Mouse (Mus musculus) kidney, postnatal 0 days (tissue): Measurements from ENCODE around the gene Mocs1. TPM values are rescaled to one million over a fixed set of nuclear protein-coding genes. Genes with fewer than 3 reads are reported as not detected.

Source experiments
- ATAC-seq: fragments of 200-750 bp; cut with Nextera tagmentation; replicated peaks from 2 replicates; pipeline ENCODE4 v1.8.0; 2017; ENCODE audit warnings: low read depth, moderate number of reproducible peaks, moderate TSS enrichment, moderate library complexity; ENCODE audit not compliant: low FRiP score
- DNase-seq: peaks from one replicate; pipeline ENCODE4 v3.0.0-alpha.2; 2016; ENCODE audit warnings: low spot score
- H3K27ac ChIP-seq: fragments of 300-500 bp; sonication (generic); 2 replicates; pipeline ENCODE4 v1.5.1; 2014; ENCODE audit warnings: mild to moderate bottlenecking
- H3K27me3 ChIP-seq: fragments of 300-500 bp; sonication (generic); 2 replicates; pipeline ENCODE4 v1.6.1; 2014; ENCODE audit warnings: low read length, mixed read lengths; ENCODE audit not compliant: insufficient read depth
- H3K36me3 ChIP-seq: fragments of 300-500 bp; sonication (generic); 2 replicates; pipeline ENCODE4 v1.6.1; 2014; ENCODE audit warnings: low read length, mixed read lengths; ENCODE audit not compliant: insufficient read depth
- H3K4me1 ChIP-seq: fragments of 300-500 bp; sonication (generic); replicated peaks from 2 replicates; pipeline ENCODE4 v1.6.1; 2014; ENCODE audit warnings: antibody characterized with exemption, low read length, mixed read lengths; ENCODE audit not compliant: insufficient read depth
- H3K4me2 ChIP-seq: fragments of 300-500 bp; sonication (generic); 2 replicates; pipeline ENCODE4 v1.6.1; 2014; ENCODE audit warnings: mild to moderate bottlenecking, low read length, moderate library complexity, mixed read lengths
- H3K4me3 ChIP-seq: fragments of 300-500 bp; sonication (generic); replicated peaks from 2 replicates; pipeline ENCODE4 v1.5.1; 2014; ENCODE audit warnings: low read depth, low read length
- H3K9ac ChIP-seq: fragments of 300-500 bp; sonication (generic); 2 replicates; pipeline ENCODE4 v1.6.1; 2014; ENCODE audit warnings: low read depth, low read length
- H3K9me3 ChIP-seq: fragments of 300-500 bp; sonication (generic); replicated peaks from 2 replicates; pipeline ENCODE4 v1.6.1; 2016; ENCODE audit warnings: low read length, inconsistent platforms, mixed read lengths
- CTCF ChIP-seq: IDR thresholded peaks from 2 replicates; pipeline ENCODE4 v1.5.1; 2016; ENCODE audit warnings: antibody characterized with exemption, low read depth, mild to moderate bottlenecking, moderate library complexity
- WGBS: fragments of 180-500 bp; shearing (Covaris S2); extraction: QIAGEN DNeasy Blood & Tissue Kit; methylation state at CpG from one replicate; pipeline ENCODE4 v1.1.7; 2014; 5-methylcytosine and 5-hydroxymethylcytosine counted together
- polyA plus RNA-seq: library from polyadenylated mRNA; unstranded; fragments of >200 nt; fragmentation: Nextera tagmentation; extraction: Ambion mirVana; gene quantifications from 2 replicates; pipeline ENCODE4 v1.2.1, GENCODE M21; 2015

Mocs1 gene
- polyA plus RNA-seq, 1 experiment from 2014 or later = 5.7 TPM

DNA sequence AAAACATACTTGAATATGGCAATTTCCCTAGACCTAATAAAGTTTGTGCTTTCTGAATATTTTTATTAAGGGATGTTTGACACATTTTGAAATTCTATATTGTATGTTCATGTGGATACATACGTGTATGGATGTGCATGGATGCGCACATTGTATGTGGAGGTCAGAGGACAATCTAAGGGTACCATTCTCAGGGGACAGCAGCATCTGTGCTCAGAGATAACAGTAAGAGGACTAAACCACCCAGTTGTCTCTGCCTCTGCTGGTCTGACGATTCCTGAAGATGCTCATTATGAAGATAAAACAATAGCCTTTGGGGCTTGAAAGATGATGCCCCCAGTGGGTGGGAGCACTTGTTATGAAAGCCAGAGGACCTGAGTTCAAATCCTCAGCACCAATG lies 36.7 kb downstream of the Mocs1 start:
- no peaks in the 10 kb centered on the region for H3K36me3 ChIP-seq
- no peaks in the 10 kb centered on the region for H3K27me3 ChIP-seq

DNA sequence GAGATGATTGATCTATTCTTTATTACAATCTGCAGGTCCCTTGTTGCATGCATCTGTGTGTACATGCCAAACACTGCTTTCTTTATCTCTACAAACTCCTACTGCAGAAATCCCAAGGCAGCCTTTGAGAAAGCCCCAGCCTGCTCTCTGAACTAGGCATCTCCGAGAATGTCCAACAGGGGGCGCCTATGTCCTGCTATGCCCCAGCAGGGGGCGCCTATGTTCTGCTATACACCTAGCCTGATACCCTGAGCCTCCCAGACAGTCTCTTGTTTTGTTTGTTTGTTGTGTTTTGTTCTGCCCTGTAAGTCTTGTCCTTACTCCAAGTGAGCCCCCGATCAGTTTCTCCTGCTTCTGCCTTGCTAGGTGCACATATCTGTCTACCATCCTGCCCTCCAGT lies 40.1 kb downstream of the Mocs1 start:
- WGBS = 29% methylated on average over 4 of the region's 4 CpGs
- 0 out of 2 replicates have a peak, but pooled peaks have one; percentile 40 for ATAC-seq
- H3K27ac ChIP-seq = no peak overlapping the region
- no peaks in the 10 kb centered on the region for H3K9me3 ChIP-seq
- H3K4me1 ChIP-seq = no peaks in the 10 kb centered on the region
- peak; percentile 88 for DNase-seq
- no peak overlapping the region for H3K4me3 ChIP-seq
- TF ChIP-seq CTCF = peak; percentile 99
- H3K36me3 ChIP-seq = no peaks in the 10 kb centered on the region
- no peak overlapping the region for H3K4me2 ChIP-seq
- no peaks in the 10 kb centered on the region for H3K27me3 ChIP-seq
- H3K9ac ChIP-seq = no peak overlapping the region

More for the DNA sequence above, 36.7 kb downstream of the Mocs1 start:
- DNase-seq (no peak), ATAC-seq (no peak)
- 90% methylated on average over 3 of the region's 3 CpGs for WGBS
- TF ChIP-seq CTCF = no peak
- Histone ChIP-seq H3K27ac (no peak overlapping the region), H3K9ac (no peak overlapping the region), H3K4me2 (no peak overlapping the region), H3K9me3 (no peaks in the 10 kb centered on the region), H3K4me3 (no peak overlapping the region), H3K4me1 (no peaks in the 10 kb centered on the region)

DNA sequence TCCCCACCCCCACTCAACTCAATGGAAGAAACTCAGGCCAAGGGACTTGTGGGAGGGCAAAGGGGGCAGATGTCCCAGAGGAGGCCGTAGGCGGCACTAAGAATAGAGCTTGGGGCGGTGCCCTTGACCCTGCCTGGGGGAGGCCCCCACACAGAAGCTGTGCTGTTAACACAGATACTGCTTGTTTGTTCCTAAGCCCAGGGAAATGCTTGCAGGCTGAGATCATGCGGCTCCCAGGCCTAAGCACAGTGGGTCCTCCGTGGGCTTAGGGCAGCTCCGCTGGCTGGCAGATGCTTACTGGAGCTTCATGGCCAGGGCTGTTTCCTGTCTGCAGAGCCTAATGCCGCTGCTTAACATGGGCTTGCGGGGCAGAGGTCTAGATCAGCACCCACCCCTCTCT lies 44.5 kb downstream of the Mocs1 start:
- ATAC-seq (peak; percentile 31), DNase-seq (peak; percentile 29)
- 48% methylated on average over 8 of the region's 8 CpGs for WGBS
- no peak for TF ChIP-seq CTCF
- Histone ChIP-seq H3K9ac (no peak overlapping the region), H3K27ac (no peak overlapping the region), H3K9me3 (no peaks in the 10 kb centered on the region), H3K4me2 (no peak overlapping the region), H3K4me1 (no peaks in the 10 kb centered on the region), H3K36me3 (no peaks in the 10 kb centered on the region), H3K4me3 (no peak overlapping the region), H3K27me3 (no peaks in the 10 kb centered on the region)

DNA sequence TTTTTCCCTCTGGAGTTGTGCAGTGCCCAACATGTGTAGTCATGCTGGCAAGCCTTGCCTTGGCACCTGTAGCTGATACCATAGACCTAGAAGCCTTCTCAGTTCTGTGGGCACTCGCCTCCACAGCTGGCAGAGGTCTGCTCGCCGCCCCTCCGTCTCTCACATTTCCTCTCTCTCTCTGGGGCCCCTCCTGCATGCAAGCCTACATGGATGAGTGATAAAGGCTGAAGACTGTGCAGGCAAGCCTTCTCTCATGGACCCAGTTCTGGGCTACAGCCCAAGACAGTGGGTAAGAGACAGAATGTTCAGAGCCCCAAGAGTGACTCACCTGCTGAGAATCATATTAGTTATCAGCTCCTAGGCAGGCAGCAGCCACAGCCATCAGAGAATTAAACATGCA lies 45.9 kb downstream of the Mocs1 start:
- H3K4me2 ChIP-seq = no peak overlapping the region
- H3K27me3 ChIP-seq = no peaks in the 10 kb centered on the region
- H3K27ac ChIP-seq = no peak overlapping the region
- no peak for ATAC-seq
- no peak for DNase-seq
- no peak for TF ChIP-seq CTCF
- H3K9me3 ChIP-seq = no peaks in the 10 kb centered on the region
- H3K4me3 ChIP-seq = no peak overlapping the region
- no peak overlapping the region for H3K9ac ChIP-seq
- H3K4me1 ChIP-seq = no peaks in the 10 kb centered on the region
- no peaks in the 10 kb centered on the region for H3K36me3 ChIP-seq
- WGBS = 64% methylated on average over 4 of the region's 4 CpGs

DNA sequence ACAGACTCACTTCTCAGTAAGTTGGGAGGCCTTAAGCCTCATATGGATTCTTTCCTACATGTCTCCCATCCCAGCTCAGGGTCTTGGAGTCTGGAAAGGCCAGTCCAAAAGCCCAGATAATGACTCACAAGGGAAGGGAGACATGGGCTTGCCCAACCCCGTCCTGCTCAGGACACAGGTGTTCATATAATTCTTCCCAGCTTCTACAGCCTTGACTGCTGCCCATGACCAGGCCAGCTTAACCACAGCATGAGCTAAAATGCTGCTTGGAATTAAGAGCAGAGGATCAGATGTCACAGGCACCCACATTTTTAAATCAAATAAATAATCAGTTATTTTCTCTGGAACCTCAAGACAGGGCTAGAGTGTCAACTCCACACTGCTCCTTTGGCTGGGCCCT lies 47.0 kb downstream of the Mocs1 start:
- ATAC-seq (no peak), DNase-seq (no peak)
- Histone ChIP-seq H3K36me3 (no peaks in the 10 kb centered on the region), H3K4me1 (no peaks in the 10 kb centered on the region), H3K9ac (no peak overlapping the region), H3K27ac (no peak overlapping the region), H3K4me3 (no peak overlapping the region), H3K27me3 (no peaks in the 10 kb centered on the region), H3K9me3 (no peaks in the 10 kb centered on the region), H3K4me2 (no peak overlapping the region)
- 67% methylated on average over 1 of the region's 1 CpGs for WGBS
- TF ChIP-seq CTCF = no peak

DNA sequence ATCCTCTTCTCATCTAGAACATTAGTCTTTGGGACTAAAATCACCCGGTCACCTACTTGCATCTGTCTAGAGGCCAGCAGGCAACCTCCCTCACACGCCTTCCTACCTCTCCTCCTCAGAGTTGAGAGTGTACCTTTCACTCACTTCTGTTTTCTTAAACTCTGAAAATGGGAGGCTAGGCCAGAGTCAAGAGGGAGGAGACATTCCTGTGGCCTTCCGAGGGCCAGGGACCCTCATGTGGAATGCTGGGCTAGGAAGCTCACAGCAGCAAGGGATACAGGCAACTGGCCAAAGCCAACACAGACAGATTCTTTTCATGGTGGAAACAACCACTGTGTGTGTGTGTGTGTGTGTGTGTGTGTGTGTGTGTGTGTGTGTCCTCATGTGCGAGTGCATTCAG lies 49.2 kb downstream of the Mocs1 start:
- peak; percentile 91 for DNase-seq
- H3K9ac ChIP-seq = no peak overlapping the region

DNA sequence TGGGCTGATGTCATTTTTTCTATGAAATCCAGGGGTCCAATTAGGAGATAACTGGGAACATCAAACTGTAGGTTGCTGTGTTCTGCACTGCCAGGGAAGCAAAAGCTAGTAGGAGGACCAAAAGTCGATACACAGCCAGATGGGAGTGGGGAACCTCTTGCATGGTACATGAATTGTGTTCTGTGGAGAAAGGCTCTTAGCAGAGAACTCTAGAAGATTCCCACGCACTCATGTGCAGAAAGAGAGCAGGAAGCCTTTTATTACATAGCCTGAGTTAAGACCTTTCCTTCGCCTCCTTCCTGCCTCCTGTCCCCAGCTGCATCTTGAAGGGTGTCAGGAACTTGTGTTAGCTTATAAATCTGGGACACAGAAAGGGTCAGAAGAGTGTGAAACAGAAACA lies 53.7 kb downstream of the Mocs1 start:
- H3K9me3 ChIP-seq = no peaks in the 10 kb centered on the region
- peak overlapping the region; percentile 31; the same call in 1 of the 2 replicates for H3K27ac ChIP-seq
- H3K4me3 ChIP-seq = no peak overlapping the region
- ATAC-seq (no peak), DNase-seq (peak; percentile 90)
- no peak overlapping the region for H3K9ac ChIP-seq
- no peak overlapping the region for H3K4me2 ChIP-seq
- no peak for TF ChIP-seq CTCF
- H3K4me1 ChIP-seq = peaks cover 6% of the 10 kb centered on the region; the same call in 1 of the 2 replicates
- H3K27me3 ChIP-seq = no peaks in the 10 kb centered on the region
- H3K36me3 ChIP-seq = no peaks in the 10 kb centered on the region
- 36% methylated on average over 3 of the region's 3 CpGs for WGBS

More for the DNA sequence above, 49.2 kb downstream of the Mocs1 start:
- H3K4me2 ChIP-seq = no peak overlapping the region
- H3K27me3 ChIP-seq = no peaks in the 10 kb centered on the region
- no peaks in the 10 kb centered on the region for H3K36me3 ChIP-seq
- no peak for TF ChIP-seq CTCF
- 48% methylated on average over 4 of the region's 4 CpGs for WGBS
- no peaks in the 10 kb centered on the region for H3K9me3 ChIP-seq
- H3K4me3 ChIP-seq = no peak overlapping the region
- peak; percentile 71 for ATAC-seq
- no peaks in the 10 kb centered on the region for H3K4me1 ChIP-seq
- peak overlapping the region; percentile 36; the same call in 1 of the 2 replicates for H3K27ac ChIP-seq
